In the genomic region with DNA sequence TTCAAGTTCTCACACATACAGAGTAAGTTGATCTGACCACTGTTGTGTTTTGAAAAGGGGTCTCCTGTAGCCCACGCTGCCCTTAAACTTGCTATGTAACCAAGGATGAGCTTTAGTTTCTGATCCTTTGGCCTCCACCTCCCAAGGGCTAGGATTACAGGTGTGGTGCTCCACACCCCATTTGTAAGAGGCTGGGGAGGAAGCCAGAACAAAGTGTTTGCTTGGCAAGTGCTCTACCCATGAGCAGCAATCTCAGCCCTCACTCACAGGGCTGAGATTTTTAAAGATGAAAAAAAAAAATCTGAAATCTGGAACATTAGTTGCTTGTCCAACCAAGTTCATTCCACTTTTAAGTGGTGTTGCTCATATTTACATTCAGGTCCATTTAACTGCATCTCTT, we compare ENCODE assay signal across 11 mouse cellular contexts.
"Had no signal": no experiment of that assay in that cellular context is flagged by ENCODE, and none has a peak within 500 bp of the region (broad histone marks: within the 10 kb centered on the region; RNA-seq: fewer than 3 reads in every experiment).

No protein-coding gene starts in this region.

- ATAC-seq: intestine, postnatal 0 days had no signal

- H3K9me3 ChIP-seq: kidney, embryonic 15.5 days had no signal

- H3K27me3 ChIP-seq: kidney, embryonic 15.5 days; liver, embryonic 13.5 days had no signal

- DNase-seq: kidney, adult 8-10 months; kidney, postnatal 10 days; kidney, postnatal 36 days; layer of hippocampus, postnatal 36 days; liver, embryonic 13.5 days; midbrain, embryonic 14.5 days; thymus, adult 18-20 months; thymus, postnatal 36 days had no signal

- H3K4me2 ChIP-seq: kidney, embryonic 15.5 days; liver, embryonic 13.5 days; midbrain, embryonic 11.5 days had no signal

- H3K4me3 ChIP-seq: kidney, embryonic 15.5 days; liver, embryonic 13.5 days had no signal

- H3K27ac ChIP-seq: liver, embryonic 13.5 days had no signal

- H3K9ac ChIP-seq: kidney, embryonic 15.5 days; liver, embryonic 13.5 days had no signal

- H3K4me1 ChIP-seq: liver, embryonic 13.5 days had no signal

- H3K36me3 ChIP-seq: kidney, embryonic 15.5 days; liver, embryonic 13.5 days had no signal
